Mouse (Mus musculus) layer of hippocampus, adult 9-11 months (tissue): Measurements from ENCODE around the gene Gpr107.

Experiments
- DNase-seq: peaks from one replicate; pipeline ENCODE4 v3.0.0; 2022

Gene Gpr107

DNA sequence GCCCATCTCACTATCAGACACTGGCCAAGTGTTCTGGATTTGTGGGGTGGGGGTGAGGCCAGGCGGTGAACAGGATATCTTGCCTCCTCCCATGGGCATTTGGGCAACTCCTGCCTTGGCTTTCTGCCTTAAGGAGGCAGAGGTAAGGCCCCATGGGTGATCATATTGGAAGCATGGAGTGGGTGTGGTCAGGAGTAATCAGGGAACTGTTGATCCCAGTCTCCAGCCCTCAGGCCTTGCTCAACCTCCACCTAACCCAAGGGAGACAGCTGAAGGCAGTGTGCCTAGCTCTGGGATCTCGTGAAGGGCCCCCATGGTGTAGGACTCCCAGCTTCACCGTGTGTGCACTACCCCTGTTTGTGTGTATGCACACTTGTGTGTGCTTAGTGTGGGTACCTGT lies 102.7 kb downstream of the Gpr107 start:
- DNase-seq, result no peak

DNA sequence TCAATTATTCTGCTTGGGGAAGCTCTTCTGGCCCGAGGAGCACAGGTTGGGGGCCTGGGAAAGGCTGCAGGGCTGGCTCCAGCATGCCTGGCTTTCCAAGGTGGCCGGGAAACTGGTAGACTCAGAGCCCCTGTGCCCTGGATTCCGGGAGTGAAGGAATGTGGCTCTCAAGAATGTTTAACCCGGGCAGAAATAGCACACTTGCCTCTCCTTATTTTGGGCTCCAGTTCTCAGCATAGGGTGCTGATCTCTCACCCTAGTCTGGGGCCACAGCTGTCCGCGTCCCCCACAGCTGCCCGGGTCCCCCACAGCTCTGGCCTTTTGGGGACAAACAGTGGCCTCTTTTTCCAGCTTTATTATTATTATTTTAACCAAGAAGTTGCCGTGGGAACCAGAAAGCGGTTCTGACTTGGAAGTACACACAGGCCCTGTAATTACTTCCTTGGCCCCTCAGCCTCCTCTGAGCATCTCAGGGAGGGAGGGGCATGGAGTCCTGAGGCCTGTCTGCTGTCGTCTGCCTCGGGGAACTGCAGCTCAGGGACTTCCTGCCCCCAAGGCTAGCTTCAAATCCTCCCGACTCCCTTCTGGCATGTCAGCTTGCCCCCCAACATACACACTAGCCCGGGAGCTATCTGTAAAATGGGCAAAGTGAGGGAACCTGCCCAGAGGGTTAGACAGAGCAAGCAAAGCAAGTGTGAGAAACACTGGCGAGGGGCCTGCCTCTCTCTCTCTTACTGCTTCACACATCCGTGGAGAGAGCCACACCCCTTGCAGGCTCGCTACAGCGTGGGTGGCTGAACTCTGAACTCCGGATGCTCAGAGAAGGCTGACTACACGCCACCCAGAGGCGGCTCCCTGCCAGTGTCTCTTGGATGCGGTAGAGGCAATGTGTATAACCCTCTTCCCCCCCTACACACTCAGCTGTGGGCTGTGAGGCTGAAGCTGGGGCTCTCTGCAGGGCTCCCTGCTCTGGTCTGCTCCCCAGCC lies 104.1 kb downstream of the Gpr107 start:
- peak; percentile 84 for DNase-seq

DNA sequence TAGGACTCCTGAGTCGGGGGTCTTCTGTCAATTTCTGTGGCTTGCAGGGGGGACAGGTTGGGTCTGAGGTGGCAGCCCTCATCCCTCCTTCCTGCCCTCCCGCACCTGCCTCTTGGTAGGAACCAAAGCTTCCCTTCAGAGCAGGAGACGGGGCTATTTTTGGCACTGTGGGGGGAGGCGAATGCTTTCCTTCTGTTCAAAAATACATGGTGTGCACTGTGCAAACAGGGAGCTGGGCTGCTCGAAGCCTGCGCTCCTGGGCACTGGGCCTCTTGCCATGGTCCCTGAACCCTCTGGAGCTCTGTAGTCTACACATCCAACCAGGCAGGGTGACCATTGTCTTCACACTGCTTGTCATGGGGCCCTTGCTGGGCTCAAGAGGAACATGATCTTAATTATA lies 105.0 kb downstream of the Gpr107 start:
- peak; percentile 83 for DNase-seq

DNA sequence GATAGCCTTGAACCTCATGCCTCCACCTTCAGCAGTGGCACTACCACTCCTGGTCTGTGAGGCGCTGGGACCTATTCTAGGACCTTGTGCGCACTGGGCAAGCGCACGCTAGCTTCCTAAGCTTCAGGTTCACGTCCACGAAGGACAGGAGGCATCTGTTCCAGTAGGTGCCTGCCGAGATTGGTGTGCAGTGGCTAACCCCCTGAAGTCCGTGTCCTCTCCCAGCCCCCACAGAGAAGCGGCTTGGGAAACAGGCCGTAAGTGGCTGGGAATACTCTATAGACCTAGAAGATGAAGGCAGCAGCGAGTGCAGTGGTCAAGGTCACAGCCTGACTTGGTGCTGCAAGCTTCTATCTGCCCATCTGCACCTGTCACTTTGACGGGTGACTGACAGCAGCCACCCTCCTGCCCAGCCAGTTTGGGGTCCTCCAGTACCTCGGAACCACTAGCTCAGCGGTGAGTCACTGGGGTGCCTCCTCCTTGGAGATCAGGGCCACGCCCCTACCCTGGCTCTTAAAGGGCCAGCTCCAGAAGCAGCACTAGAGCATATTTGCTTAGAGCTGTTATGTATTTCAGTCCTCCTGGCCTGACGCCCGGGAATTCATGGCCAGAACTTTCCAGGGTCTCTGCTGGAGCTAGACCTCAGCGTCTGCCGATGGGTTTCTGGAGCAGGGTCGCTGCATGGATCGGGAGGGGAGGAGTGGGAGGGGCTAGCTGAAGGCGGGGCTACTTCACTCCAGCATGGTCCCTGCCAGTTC lies 106.7 kb downstream of the Gpr107 start:
- peak; percentile 90 for DNase-seq

DNA sequence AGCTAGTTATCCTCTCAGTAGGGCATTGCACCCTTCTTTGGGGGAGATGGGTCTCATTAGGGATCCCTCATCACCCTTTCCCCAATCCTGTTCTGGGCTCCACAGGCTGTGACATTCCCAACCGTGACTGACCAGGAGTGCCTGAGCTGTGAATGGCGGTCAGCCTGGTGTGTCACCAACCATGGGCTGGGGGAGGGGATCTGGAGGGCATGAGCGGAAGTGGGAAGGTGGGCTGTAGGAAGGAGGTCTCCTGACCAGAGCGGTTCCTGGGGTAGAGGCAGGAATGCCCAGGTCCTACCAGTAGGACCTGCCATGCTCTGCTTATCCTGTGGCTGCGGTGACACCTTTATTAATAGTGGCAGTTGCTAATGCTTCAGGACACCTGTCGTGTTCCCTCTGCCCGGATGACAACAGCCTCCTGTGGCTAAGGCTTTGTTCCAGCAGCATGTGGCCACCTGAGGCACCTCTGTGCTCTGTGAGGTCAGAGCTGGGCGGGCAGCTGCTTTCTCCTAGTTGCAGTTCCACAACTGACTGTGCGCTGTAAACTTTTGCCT lies 107.3 kb downstream of the Gpr107 start:
- DNase-seq, result no peak

DNA sequence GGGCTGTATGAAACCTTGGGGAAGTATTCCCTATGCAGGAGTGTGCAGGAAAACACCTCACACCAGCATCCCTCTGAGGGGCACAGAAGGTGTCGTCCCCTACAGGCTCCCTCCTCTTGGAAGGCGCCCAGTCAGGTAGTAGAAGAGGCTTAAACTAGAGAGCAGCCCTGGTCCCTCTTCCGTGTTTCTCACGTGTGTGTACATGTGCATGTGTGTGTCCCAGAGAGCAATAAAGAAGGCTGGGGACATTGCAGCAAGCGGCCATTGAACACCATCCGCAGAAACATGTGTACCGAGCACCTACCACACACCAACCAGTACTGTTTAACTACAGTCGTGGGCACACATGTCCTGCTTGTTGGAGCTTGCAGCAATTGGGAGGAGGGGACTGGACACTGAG lies 108.4 kb downstream of the Gpr107 start:
- DNase-seq, result no peak

DNA sequence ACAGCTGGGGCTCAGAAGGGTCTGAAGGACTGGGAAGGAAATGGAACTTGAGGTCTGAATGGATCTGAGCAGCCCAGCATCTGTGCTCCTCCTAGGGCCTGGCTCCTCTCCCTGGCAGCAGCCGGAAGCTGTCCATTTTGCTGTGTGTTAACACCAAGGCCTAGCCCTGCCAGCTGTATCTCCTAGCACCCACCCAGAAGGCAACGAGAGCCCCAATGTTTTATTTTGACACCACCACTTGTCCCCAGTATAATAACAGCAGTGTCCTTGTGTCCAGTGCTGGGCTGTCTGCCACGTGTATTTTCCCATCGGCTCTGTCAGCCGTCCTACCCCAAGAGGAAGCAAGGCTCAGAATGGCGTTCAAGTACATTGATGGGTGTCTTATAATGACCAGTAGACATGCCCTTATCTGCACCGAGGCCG lies 110.9 kb downstream of the Gpr107 start:
- peak; percentile 86 for DNase-seq

DNA sequence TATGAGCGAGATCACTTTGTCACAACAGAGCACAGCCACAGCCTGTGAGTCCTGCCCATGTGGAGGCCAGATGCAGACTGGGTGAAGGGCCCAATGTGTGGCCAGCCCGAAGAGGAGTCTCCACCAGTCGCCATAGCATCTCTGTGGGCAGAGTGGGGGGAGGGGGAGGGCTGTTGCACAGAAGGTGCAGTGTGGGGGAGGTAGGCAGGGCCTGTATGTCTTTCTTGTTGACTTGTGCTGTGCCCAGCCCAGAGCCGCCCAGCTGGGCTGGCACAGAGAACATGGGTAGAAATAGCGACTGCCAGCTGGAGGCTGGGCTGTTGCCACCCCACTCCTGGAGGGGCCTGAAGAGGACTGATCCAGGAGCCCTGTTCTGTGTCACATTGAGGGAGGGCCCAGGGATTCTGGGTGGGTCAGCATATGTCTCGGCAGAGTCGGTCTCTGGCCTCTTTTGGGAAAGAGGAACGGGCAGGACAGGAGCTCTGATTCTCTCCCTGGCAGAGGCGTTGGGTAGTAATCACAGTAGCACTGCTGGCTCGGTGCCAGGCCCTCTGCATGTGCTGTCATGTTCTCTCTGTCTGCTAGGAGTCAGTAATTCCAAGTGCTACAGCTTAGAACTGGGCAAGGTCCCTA lies 111.7 kb downstream of the Gpr107 start:
- peak; percentile 93 for DNase-seq

DNA sequence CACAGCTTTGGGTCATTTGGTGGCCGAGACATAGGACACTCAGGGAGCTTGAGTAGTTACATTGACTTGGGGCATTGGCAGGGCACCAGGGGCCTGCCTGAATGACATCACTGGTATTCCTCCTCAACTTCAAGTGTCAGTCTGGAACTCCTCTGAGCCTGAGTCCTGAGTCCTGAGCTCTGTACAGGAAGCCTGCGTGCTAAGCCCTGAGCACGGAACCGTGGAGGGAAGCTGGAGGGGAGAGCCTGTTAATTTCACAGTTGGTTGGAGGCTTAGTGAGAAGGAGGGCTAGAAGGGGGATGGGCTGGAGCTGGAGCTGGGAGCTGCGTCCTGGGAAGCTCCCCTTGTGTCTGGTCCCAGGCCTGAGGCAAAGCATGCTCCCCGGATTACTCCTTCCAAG lies 115.3 kb downstream of the Gpr107 start:
- no peak for DNase-seq
